Mouse (Mus musculus) thymus, adult 2 months (tissue): ENCODE measurements at regions not wholly inside any gene's neighbourhood (a gene's known extent, or its start where the extent isn't known, plus 50 kb on each side); places are given as distances from the start of the nearest gene placed in this dataset.

Experiments
- DNase-seq: peaks from one replicate; pipeline ENCODE4 v3.0.0; 2021
- H3K27ac ChIP-seq: fragments of 200-500 bp; 2 replicates; pipeline ENCODE4 v1.5.1; 2012; ENCODE audit warnings: low read length, control low read depth; ENCODE audit not compliant: control insufficient read depth, insufficient read depth
- H3K27me3 ChIP-seq: fragments of 200-500 bp; 2 replicates; pipeline ENCODE4 v1.6.1; 2012; ENCODE audit warnings: mild to moderate bottlenecking, low read length, moderate library complexity, mixed read lengths; ENCODE audit not compliant: control insufficient read depth, insufficient read depth
- H3K36me3 ChIP-seq: fragments of 200-500 bp; 2 replicates; pipeline ENCODE4 v1.6.1; 2012; ENCODE audit warnings: mild to moderate bottlenecking, low read length, moderate library complexity; ENCODE audit not compliant: control insufficient read depth, insufficient read depth
- H3K4me1 ChIP-seq: fragments of 200-500 bp; replicated peaks from 2 replicates; pipeline ENCODE4 v1.6.1; 2012; ENCODE audit warnings: low read length; ENCODE audit not compliant: control insufficient read depth, insufficient read depth
- H3K4me3 ChIP-seq: fragments of 200-500 bp; 2 replicates; pipeline ENCODE4 v1.5.1; 2012; ENCODE audit warnings: mild to moderate bottlenecking, low read length, control low read depth, moderate library complexity; ENCODE audit not compliant: control insufficient read depth, insufficient read depth
- CTCF ChIP-seq: fragments of 200-500 bp; IDR thresholded peaks from 2 replicates; pipeline ENCODE4 v1.5.1; 2012; ENCODE audit warnings: mild to moderate bottlenecking, control low read depth, low read length, moderate library complexity, borderline replicate concordance; ENCODE audit not compliant: control insufficient read depth, poor library complexity, insufficient read depth; ENCODE audit errors: extremely low read depth
- POLR2A ChIP-seq: fragments of 200-500 bp; IDR thresholded peaks from 2 replicates; pipeline ENCODE4 v1.6.1; 2012; ENCODE audit warnings: mild to moderate bottlenecking, low read length, control low read depth, moderate library complexity; ENCODE audit not compliant: control insufficient read depth, poor library complexity, insufficient read depth; ENCODE audit errors: extremely low read depth
- WGBS: fragments of 180-500 bp; shearing (Covaris S2); methylation state at CpG from one replicate; pipeline ENCODE4 v1.1.7; 2018; 5-methylcytosine and 5-hydroxymethylcytosine counted together

GRCm38 (mm10) chr2:171805376-171805775 is 237.9 kb downstream of the Cbln4 start:
- TF ChIP-seq POLR2A (no peak), CTCF (no peak)
- no peaks in the 10 kb centered on the region for H3K27me3 ChIP-seq
- H3K27ac ChIP-seq: no peak overlapping the region
- no peak overlapping the region for H3K4me3 ChIP-seq
- no peaks in the 10 kb centered on the region for H3K4me1 ChIP-seq
- DNase-seq: no peak
- 66% methylated on average over 5 of the region's 5 CpGs for WGBS
- H3K36me3 ChIP-seq: no peaks in the 10 kb centered on the region

GRCm38 (mm10) chr2:171800511-171801268 is 242.6 kb downstream of the Cbln4 start:
- no peaks in the 10 kb centered on the region for H3K36me3 ChIP-seq
- H3K27me3 ChIP-seq: no peaks in the 10 kb centered on the region
- peak; percentile 38 for DNase-seq
- no peak overlapping the region for H3K27ac ChIP-seq
- TF ChIP-seq POLR2A (no peak), CTCF (no peak)
- H3K4me3 ChIP-seq: no peak overlapping the region
- H3K4me1 ChIP-seq: no peaks in the 10 kb centered on the region
- WGBS: 80% methylated on average over 10 of the region's 10 CpGs

GRCm38 (mm10) chr2:171799351-171799750 is 243.9 kb downstream of the Cbln4 start:
- no peaks in the 10 kb centered on the region for H3K36me3 ChIP-seq
- H3K4me3 ChIP-seq: no peak overlapping the region
- H3K27ac ChIP-seq: no peak overlapping the region
- no peaks in the 10 kb centered on the region for H3K4me1 ChIP-seq
- H3K27me3 ChIP-seq: no peaks in the 10 kb centered on the region
- WGBS: 86% methylated on average over 9 of the region's 9 CpGs
- no peak for DNase-seq
- TF ChIP-seq CTCF (no peak), POLR2A (no peak)

- Histone ChIP-seq H3K27ac (no peak overlapping the region), H3K27me3 (no peaks in the 10 kb centered on the region), H3K4me3 (no peak overlapping the region), H3K4me1 (no peaks in the 10 kb centered on the region), H3K36me3 (no peaks in the 10 kb centered on the region)
- DNase-seq: no peak
- 84% methylated on average over 9 of the region's 9 CpGs for WGBS
- TF ChIP-seq CTCF (no peak), POLR2A (no peak)
Measured at GRCm38 (mm10) chr2:171790686-171791085, 252.6 kb downstream of the Cbln4 start.

- H3K27me3 ChIP-seq: no peaks in the 10 kb centered on the region
- H3K4me3 ChIP-seq: no peak overlapping the region
- no peaks in the 10 kb centered on the region for H3K36me3 ChIP-seq
- H3K27ac ChIP-seq: no peak overlapping the region
- no peaks in the 10 kb centered on the region for H3K4me1 ChIP-seq
- 88% methylated on average over 7 of the region's 7 CpGs for WGBS
- no peak for TF ChIP-seq CTCF
- no peak for TF ChIP-seq POLR2A
- DNase-seq: no peak
Measured at GRCm38 (mm10) chr2:171766193-171766930, 276.9 kb downstream of the Cbln4 start.

- Histone ChIP-seq H3K36me3 (no peaks in the 10 kb centered on the region), H3K4me3 (no peak overlapping the region), H3K27ac (no peak overlapping the region), H3K4me1 (no peaks in the 10 kb centered on the region), H3K27me3 (no peaks in the 10 kb centered on the region)
- DNase-seq: no peak
- TF ChIP-seq POLR2A (no peak), CTCF (no peak)
- 90% methylated on average over 4 of the region's 4 CpGs for WGBS
Measured at GRCm38 (mm10) chr2:171765071-171765470, 278.2 kb downstream of the Cbln4 start.

- DNase-seq: no peak
- no peaks in the 10 kb centered on the region for H3K27me3 ChIP-seq
- no peak overlapping the region for H3K27ac ChIP-seq
- no peaks in the 10 kb centered on the region for H3K36me3 ChIP-seq
- H3K4me3 ChIP-seq: no peak overlapping the region
- no peaks in the 10 kb centered on the region for H3K4me1 ChIP-seq
- TF ChIP-seq POLR2A (no peak), CTCF (no peak)
- WGBS: 86% methylated on average over 9 of the region's 9 CpGs
Measured at GRCm38 (mm10) chr2:171753502-171753901, 289.8 kb downstream of the Cbln4 start.
